Mouse (Mus musculus): ENCODE measurements at regions not wholly inside any gene's neighbourhood (a gene's known extent, or its start where the extent isn't known, plus 50 kb on each side); places are given as distances from the start of the nearest gene placed in this dataset.

DNA sequence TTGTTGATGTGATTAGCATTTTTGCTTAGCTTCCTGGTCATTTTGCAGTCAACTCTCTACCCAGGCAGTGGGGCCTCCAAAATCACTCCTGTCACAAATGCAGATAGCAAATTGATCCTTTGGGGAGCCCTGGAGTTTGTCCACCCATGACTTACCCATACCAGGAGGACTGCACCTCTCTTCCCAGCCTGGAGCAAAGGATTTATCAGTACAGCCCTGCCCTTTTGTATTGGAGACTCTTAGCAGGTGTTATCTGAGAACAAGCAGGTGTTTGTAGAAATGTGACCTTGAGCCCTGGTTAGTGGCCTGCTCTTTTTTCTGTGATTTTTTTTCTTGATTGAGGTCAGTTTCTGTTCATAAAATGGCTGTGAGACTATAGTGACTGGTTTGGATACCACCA, 392.6 kb downstream of the Bcl11a start:
- Histone ChIP-seq H3K27me3 (ENCODE audit: control insufficient read depth, insufficient read depth, low read length) (no peaks in the 10 kb centered on the region), H3K79me2 (ENCODE audit: control insufficient read depth, insufficient read depth, low read length) (no peaks in the 10 kb centered on the region), H3K9ac (ENCODE audit: low read depth, low read length) (no peak overlapping the region), H3K27ac (replicated peaks; ENCODE audit: insufficient read depth, low read depth, low read length) (no peak overlapping the region), H3K4me1 (ENCODE audit: control insufficient read depth, insufficient read depth, low read length) (no peaks in the 10 kb centered on the region), H3K4me3 (ENCODE audit: insufficient read depth, low read depth, low read length) (no peak overlapping the region), H3K36me3 (ENCODE audit: control insufficient read depth, insufficient read depth, low read length) (no peaks in the 10 kb centered on the region)
- TF ChIP-seq POLR2A (IDR thresholded peaks at IDR 0.05; ENCODE audit: extremely low read depth, insufficient read depth, low read length) (no peak), CTCF (IDR thresholded peaks at IDR 0.05; ENCODE audit: low read depth, low read length) (no peak)
- no peak for DNase-seq (ENCODE audit: extremely low read depth, low read depth, low spot score)

DNA sequence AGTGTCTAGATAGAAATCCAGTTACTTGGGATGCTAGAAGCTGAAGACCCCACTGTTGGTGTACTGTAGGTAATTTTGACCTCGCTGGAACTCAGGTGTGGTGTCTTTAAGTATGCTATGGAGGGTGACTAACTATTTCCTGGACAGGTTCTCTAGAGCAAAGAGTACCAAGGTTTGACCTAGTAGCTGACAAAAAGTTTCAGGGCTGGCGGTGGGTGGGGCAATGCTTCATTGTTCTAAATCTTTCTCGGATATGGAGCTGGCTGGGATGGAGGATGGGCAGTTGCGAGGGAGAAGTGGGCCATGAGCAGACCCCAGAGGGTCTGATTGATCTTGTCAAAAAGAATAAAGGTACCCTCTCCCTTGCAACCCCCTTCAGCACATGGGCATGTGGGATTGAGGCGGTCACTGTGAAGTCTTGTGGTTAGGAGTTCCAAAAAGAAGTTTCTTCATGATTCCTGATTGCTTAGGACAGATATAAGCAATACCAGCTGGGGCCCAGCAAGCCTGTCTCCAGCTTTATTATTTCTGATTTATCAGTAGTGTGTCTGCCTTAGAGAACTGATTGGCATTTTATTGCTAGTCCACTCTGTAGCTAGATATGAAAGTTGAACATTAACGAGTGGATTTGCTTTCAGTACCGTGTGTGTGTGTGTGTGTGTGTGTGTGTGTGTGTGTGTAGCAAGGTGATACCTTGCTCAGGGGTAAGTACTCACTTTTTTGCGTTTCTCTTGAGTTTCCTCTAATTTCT, 394.9 kb downstream of the Bcl11a start:
- Histone ChIP-seq H3K27ac (replicated peaks; ENCODE audit: insufficient read depth, low read depth, low read length) (no peak overlapping the region), H3K36me3 (ENCODE audit: control insufficient read depth, insufficient read depth, low read length) (no peaks in the 10 kb centered on the region), H3K9ac (ENCODE audit: low read depth, low read length) (no peak overlapping the region), H3K4me1 (ENCODE audit: control insufficient read depth, insufficient read depth, low read length) (no peaks in the 10 kb centered on the region), H3K79me2 (ENCODE audit: control insufficient read depth, insufficient read depth, low read length) (no peaks in the 10 kb centered on the region), H3K27me3 (ENCODE audit: control insufficient read depth, insufficient read depth, low read length) (no peaks in the 10 kb centered on the region), H3K4me3 (ENCODE audit: insufficient read depth, low read depth, low read length) (no peak overlapping the region)
- no peak for DNase-seq (ENCODE audit: extremely low read depth, low read depth, low spot score)
- 67% methylated on average over 8 of the region's 8 CpGs for WGBS
- TF ChIP-seq CTCF (IDR thresholded peaks at IDR 0.05; ENCODE audit: low read depth, low read length) (no peak), POLR2A (IDR thresholded peaks at IDR 0.05; ENCODE audit: extremely low read depth, insufficient read depth, low read length) (no peak)

DNA sequence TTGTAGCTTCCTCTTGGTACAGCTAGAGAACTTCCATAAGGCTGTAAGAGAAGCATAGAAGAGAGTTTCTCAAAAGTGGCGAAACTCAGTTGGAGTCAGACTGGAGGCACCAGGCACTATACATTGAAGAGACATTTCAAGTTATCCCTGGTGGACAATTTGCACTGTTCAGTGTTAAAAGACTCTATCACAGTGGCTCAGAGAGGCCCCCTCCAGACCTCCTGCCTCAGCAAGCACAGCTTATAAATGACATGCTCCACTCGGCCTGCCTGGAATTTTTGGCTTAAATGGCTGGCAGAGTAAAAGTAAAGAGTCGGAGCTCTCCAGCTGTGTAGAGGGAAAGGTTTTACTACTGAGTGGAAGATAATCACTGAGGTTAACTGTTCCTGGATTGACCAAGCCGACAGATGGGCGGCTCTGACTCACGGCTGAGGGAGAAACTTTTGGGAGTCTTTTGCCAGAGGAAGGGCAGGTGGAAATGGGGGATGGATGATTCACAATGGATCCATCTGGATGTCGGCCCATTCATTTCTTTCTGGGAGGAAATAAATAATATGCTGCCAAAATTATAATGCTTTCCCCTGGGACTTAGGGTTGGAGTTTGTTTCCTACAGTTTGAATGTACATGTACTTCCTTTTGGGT, 395.6 kb downstream of the Bcl11a start:
- Histone ChIP-seq H3K27me3 (ENCODE audit: control insufficient read depth, insufficient read depth, low read length) (no peaks in the 10 kb centered on the region), H3K36me3 (ENCODE audit: control insufficient read depth, insufficient read depth, low read length) (no peaks in the 10 kb centered on the region), H3K4me3 (ENCODE audit: insufficient read depth, low read depth, low read length) (no peak overlapping the region), H3K27ac (replicated peaks; ENCODE audit: insufficient read depth, low read depth, low read length) (no peak overlapping the region), H3K9ac (ENCODE audit: low read depth, low read length) (no peak overlapping the region), H3K79me2 (ENCODE audit: control insufficient read depth, insufficient read depth, low read length) (no peaks in the 10 kb centered on the region), H3K4me1 (ENCODE audit: control insufficient read depth, insufficient read depth, low read length) (no peaks in the 10 kb centered on the region)
- no peak for DNase-seq (ENCODE audit: extremely low read depth, low read depth, low spot score)
- TF ChIP-seq POLR2A (IDR thresholded peaks at IDR 0.05; ENCODE audit: extremely low read depth, insufficient read depth, low read length) (no peak), CTCF (IDR thresholded peaks at IDR 0.05; ENCODE audit: low read depth, low read length) (no peak)
- WGBS = 82% methylated on average over 7 of the region's 7 CpGs

DNA sequence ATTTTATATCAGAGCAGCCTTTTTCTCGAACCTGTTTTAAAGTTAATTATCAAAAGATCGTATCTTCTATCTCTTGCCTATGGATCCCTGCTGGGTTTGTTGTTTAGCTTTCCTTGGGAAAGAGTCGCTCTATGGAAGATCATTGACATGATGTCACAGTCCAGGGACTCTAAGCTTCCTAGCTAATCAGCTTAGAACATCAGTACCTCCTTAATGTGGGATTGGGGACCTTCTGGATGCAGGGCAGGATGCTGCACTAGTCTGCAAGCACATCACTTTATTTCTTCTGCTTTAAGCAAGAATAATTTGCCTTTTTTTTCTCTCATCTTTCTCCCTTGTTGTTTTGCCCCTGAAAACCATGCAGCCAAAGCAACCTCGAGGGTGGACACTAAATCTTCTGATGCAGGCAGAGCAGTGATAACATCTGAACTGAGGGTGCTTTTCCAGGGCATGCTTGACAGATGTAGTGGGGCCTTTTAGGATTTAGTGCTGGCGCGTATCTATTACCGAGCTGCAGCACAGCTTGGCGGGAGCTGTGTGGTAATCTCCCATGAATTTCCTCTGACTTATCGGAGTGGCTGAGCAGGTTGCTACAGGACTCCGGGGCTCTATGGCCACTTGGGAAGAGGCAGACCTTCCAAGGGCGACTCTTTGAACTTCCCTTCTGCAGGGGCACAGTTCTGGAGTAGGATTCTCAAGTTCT, 425.0 kb downstream of the Bcl11a start:
- H3K4me1 ChIP-seq (ENCODE audit: control insufficient read depth, insufficient read depth, low read length) = no peaks in the 10 kb centered on the region
- WGBS = 55% methylated on average over 11 of the region's 11 CpGs
- H3K4me3 ChIP-seq (ENCODE audit: insufficient read depth, low read depth, low read length) = no peak overlapping the region
- no peak overlapping the region for H3K27ac ChIP-seq (replicated peaks; ENCODE audit: insufficient read depth, low read depth, low read length)
- H3K27me3 ChIP-seq (ENCODE audit: control insufficient read depth, insufficient read depth, low read length) = no peaks in the 10 kb centered on the region
- H3K36me3 ChIP-seq (ENCODE audit: control insufficient read depth, insufficient read depth, low read length) = no peaks in the 10 kb centered on the region
- H3K79me2 ChIP-seq (ENCODE audit: control insufficient read depth, insufficient read depth, low read length) = no peaks in the 10 kb centered on the region
- no peak for DNase-seq (ENCODE audit: extremely low read depth, low read depth, low spot score)
- no peak for TF ChIP-seq POLR2A (IDR thresholded peaks at IDR 0.05; ENCODE audit: extremely low read depth, insufficient read depth, low read length)
- no peak for TF ChIP-seq CTCF (IDR thresholded peaks at IDR 0.05; ENCODE audit: low read depth, low read length)
- H3K9ac ChIP-seq (ENCODE audit: low read depth, low read length) = no peak overlapping the region

DNA sequence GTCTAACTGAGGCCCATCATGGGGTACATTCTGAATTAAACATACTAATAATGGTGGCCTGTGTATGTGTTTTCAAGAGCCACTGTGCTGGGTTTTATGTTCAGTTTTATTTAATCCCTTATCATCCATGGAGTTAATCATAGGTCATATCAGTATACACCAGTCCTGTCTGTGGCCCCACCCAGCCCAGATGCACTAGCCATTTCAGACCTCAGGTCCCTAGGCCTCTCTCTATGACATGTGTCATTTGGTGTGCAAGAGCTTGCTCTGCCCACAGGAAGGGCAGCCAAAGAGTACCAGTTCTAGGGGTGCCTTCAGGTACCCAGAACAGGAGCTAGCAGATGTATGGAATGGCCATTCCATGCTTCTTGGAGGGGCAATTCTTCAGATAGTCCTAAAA, 437.7 kb downstream of the Bcl11a start:
- Histone ChIP-seq H3K4me1 (ENCODE audit: control insufficient read depth, insufficient read depth, low read length) (no peaks in the 10 kb centered on the region), H3K9ac (ENCODE audit: low read depth, low read length) (no peak overlapping the region), H3K4me3 (ENCODE audit: insufficient read depth, low read depth, low read length) (no peak overlapping the region), H3K27me3 (ENCODE audit: control insufficient read depth, insufficient read depth, low read length) (peaks cover 2% of the 10 kb centered on the region; the same call in 1 of the 2 replicates), H3K36me3 (ENCODE audit: control insufficient read depth, insufficient read depth, low read length) (no peaks in the 10 kb centered on the region), H3K27ac (replicated peaks; ENCODE audit: insufficient read depth, low read depth, low read length) (no peak overlapping the region), H3K79me2 (ENCODE audit: control insufficient read depth, insufficient read depth, low read length) (no peaks in the 10 kb centered on the region)
- no peak for DNase-seq (ENCODE audit: extremely low read depth, low read depth, low spot score)
- TF ChIP-seq POLR2A (IDR thresholded peaks at IDR 0.05; ENCODE audit: extremely low read depth, insufficient read depth, low read length) (no peak), CTCF (IDR thresholded peaks at IDR 0.05; ENCODE audit: low read depth, low read length) (no peak)
